Mouse (Mus musculus) monocyte, adult 2 months (primary cell): ENCODE measurements around the gene Noxa1.

Experiments
- DNase-seq, 2 experiments: peaks; one replicate each; pipeline ENCODE4 v3.0.0; 2022; ENCODE audit warnings: low spot score in 2 of 2, low read depth in 1 of 2

Noxa1 gene

DNA sequence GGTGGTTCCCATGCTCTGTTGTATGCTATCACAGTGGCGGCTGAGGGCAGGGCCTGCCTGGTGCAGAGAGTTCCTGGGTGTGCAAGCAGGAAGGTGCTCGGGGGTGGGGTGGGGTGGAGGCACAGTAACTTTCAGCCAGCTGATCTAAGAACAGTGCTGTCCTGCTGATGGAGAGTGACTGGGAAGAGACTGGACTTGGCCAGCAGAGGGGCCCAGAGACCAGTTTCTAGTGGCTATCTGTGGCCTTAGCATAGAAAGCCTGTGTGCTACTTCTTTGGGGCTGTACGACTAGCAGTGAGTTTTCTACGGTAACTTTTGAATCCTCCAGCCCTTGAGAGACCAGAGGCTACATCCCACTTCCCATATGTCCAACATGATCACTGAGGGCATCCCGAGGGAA is 4.0 kb upstream of the Noxa1 start:
- DNase-seq, result no peak

GRCm38 (mm10) chr2:25098005-25098615 is 3.2 kb upstream of the Noxa1 start:
- no peak for DNase-seq

GRCm38 (mm10) chr2:25094785-25095108 is 202 bp downstream of the Noxa1 start:
- DNase-seq, result no peak

- DNase-seq, result no peak
These were observed 6.3 kb downstream of the Noxa1 start for GRCm38 (mm10) chr2:25088636-25089035.

DNA sequence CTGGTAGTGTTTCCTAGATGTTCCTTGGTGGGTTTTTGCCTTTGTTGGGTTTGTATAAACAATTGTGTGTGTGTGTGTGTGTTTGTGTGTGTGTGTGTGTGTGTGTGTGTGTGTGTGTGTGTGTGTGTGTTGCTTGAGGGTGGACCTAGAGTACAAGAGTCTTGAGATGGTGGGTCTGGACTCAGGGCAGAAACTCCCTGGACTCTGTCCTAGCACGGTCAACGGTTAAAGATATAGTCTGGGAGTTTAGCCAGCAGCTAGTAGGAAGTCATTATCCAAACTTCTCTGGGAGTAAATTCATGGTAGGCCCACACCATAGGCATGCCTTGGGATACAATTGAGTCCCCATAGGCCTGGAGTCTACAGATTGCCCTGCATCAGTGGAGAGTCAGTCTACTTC is 7.1 kb downstream of the Noxa1 start:
- no peak for DNase-seq

DNA sequence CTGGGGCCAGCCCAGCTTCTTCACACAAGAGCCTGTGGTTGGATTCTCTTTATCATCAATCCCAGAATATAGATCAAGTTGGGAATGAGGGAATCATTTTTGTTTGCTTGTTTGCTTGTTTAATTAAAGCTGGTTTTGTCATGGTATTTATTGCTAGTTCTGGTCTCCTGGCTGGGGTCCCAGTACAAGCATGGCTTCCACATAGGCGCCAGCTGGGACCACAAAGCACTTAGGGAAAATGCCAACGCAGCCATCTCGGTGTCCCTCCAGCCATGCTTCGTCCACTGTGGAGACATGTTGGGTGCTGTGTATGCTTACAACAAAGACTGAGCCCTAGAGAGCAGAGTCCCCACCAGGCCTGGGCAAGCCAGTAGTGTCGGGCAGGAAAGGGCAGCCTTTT is 9.4 kb downstream of the Noxa1 start:
- no peak for DNase-seq

DNA sequence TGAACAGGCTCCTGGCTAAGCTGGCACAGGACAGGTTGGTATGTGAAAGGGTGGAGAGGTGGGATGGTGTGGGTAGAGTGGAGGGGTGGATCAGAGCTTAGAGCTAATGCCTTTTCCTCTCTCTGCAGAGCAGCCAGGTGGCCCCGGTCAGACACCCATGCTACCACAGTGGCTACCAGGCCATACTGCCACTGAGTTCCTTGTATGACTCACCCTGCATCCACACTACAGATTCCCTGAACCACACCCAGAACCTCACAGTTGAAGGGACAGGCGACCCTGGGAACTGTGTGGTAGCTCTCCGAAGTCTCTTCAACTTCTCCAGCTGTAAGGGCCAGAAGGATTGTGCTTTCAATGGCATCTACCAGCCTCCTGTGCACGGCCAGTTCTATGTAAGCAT is 11.3 kb downstream of the Noxa1 start:
- DNase-seq, result no peak

DNA sequence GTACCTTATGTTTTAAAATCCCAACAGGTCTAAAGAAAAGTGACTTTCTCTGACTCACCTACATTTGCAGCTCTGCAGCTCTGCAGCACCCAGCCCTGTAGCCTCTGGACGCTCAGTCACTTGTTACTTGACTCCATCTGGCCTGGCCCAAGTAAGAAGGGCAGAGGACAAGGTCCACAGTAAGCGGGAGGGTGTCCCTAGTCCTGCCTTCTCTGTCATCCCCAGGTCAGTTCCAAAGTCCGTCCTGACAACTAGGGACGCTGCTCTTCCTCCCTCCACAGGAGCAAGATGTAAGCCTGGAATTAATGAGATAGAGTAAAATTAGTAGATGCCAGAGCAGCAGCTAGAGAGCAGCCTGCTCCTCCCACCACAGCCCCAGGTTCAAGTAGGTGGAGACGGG is 14.9 kb downstream of the Noxa1 start, which contains the start of gene Entpd8:
Entpd8 (plus strand) TSS at position 229 of the 400 bp plus-strand sequence.
- no peak for DNase-seq

- no peak for DNase-seq
These were observed 16.0 kb downstream of the Noxa1 start for GRCm38 (mm10) chr2:25078967-25079366.

DNA sequence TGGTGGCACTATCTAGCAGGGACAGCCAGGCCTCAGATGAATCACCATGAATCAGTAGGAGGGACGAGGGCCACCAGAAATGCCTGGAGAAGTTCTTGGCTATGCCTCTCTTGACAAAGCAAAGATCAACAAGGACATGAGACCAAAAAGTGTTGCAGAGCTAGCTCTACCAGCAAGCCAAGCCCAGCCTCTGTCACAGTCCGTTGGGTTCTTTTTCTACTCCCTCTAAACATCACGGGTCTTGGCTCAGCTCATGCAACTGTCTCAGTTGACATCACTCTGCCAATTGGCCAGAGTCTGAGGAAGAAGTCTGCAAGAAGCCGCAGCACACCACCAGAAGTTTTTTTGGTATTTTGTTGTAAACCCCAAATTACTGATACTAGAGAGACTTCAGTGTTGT is 19.4 kb downstream of the Noxa1 start:
- DNase-seq, result no peak

DNA sequence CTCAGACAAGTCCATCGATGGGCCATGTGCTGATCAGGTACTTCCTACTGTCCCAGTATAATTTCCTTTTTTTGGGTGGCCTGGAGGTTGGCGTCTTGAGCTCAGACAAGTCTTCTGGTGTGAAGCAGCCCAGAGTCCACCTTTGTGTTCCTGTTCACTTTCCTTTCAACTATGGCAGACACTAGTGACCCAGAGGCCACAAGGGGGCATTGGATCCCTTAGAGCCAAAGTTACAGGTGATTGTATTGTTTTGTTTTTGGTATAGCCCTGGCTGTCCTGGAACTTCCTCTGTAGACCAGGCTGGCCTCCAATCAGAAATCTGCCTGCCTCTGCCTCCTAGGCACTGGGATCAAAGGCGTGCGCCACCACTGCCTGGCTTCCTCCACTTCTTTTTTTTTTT is 22.6 kb downstream of the Noxa1 start:
- DNase-seq, result no peak

DNA sequence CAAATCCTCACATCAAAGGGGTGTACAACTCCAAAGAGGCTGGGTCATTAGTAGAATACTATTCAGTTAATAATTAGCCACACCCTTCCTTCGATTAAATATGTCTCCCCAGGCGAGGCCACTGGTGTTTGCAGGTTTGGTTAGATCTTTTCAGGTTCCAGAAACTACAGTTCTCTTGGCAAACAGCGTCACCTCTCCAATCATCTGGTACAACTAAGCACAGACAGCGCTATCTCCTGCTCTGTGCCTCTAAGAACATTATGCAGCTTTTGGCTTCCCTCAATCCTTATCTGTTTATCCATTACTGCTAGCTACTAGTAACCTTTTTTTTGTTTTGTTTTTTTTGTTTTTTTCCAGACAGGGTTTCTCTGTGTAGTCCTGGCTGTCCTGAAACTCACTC is 25.4 kb downstream of the Noxa1 start:
- DNase-seq, result no peak

DNA sequence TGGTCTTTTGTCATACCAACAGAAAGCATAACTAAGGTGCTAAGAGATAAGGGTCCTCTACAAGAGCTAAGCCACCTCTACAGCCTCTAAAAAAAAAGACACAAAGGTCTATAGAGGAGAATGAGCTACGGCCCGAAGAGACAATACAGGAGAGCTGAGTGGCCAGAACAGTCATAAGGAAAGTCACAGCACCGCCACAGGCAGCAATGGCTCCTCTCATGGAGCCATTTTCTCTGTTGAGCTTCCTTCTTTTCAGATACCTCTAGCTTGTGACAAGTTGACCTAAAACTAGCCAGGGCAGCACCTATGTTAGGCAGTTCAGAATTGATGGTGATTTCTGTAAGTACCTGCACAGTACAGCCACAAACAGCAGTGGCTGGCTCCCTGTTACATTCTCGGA is 28.4 kb downstream of the Noxa1 start:
- DNase-seq, result no peak

DNA sequence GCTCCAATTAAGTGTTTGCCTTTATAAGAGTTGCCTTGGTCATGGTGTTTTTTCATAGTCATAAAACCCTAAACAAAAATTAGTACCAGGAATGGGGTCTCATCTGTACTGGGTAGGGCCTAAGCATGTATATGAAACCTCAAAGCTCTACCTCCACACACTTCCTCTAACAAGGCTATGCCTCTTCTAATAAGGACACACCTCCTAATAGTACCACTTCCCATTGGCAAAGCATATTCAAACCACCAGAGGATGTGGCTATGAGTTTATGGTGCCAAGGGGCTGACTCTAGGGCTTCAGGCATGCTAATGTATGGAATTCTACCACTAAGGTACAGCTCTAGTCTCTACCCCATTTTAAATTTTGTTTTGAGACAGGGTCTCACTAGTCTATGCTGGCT is 29.4 kb downstream of the Noxa1 start:
- no peak for DNase-seq

GRCm38 (mm10) chr2:25064285-25064684 is 30.7 kb downstream of the Noxa1 start:
- no peak for DNase-seq

GRCm38 (mm10) chr2:25063523-25063922 is 31.4 kb downstream of the Noxa1 start:
- no peak for DNase-seq

DNA sequence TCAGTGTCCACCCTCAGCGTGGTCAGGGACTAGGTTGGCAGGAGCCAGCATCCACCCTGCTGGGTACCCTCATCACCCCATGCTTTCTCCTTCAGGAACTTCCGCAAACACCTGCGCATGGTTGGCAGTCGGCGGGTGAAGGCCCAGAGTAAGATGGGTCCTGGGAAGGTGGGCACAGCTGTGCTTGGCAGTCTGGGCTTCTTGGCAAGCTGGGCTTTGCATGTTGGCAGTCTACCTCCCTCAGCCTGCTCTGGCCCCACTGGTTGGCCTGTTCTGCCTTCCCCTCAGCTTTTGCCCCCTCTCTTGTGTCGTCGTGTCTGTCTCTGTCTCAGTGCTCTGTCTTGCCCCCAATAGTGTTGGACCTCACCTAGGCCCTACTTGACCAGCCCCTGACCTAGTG is 36.0 kb downstream of the Noxa1 start:
- no peak for DNase-seq

DNA sequence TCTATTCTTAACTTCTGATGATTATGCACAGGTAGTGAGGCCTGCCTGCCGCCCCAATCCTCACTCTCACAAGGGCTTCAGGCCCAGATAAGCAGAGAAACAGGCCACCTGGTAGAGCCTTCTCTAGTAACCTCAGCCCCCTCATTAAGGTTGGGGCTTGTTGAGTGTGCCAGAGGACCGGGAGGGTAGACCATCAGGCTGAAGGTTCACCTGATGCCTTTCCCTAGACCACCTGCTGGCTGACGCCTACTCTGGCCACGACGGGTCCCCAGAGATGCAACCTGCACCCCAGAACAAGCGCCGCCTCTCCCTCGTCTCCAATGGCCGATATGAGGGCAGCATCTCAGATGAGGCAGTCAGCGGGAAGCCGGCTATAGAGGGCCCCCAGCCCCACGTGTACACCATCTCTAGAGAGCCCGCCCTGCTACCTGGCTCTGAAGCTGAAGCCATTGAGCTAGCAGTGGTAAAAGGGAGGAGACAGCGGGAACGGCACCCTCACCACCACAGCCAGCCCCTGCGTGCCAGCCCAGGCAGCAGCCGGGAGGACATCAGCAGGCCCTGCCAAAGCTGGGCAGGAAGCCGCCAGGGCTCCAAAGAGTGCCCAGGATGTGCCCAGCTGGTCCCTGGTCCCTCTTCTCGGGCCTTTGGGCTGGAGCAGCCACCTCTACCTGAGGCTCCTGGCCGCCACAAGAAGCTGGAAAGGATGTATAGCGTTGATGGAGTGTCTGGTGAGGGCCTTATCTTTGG is 39.4 kb downstream of the Noxa1 start:
- no peak for DNase-seq

DNA sequence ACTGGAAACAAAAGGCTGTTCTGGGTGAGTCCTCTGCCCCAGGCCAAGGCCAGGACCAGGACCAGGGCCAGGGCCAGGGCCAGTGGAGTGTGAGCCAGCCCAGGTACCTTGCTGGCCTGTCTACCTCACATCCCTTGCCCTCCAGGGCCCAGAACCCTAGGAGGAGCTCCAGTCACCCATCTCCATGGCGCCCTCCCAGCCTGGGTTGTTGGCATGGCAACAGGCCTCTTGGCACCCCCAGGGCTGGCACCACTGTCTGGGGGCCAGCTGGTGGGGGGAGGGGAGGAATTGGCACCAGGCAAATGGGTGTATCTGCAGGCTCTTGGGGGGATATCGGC is 39.9 kb downstream of the Noxa1 start:
- DNase-seq, result no peak

DNA sequence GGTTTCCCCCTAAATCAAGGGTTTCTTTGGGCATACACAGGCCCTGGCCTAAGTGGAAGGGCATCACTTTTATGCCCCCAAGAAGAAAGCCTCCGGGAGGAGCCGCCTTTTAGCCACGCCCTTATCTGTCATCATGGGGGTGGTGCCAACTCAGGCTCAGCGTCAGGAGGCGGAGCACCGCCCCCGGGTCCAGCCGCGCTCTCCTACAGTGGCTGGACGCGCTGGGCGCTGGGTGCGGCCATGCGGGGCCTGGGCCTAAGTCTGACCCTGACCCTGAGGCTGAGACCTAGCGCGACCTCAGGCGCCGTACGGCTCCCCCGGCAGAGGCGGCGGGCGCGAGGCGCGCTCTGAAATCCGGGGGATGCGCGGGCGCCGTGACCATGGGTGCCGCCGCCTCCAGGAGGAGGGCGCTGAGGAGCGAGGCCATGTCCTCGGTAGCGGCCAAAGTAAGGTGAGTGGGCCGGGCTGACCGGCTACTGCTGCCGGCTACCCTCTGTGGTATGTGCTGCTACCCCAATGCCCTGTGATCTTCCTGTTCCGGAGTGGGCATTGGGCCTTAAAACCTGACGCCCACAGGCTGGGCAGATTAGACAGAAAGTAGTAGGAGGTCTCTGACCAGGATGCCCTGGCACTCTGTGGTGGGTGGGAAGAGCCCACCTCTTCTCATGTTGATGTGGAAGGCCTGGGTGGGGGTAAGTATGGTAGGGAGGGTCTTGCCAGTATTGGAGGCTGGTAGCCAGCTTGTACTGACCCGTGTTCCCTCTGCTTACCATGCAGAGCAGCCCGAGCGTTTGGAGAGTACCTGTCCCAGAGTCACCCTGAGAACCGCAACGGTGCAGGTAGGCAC is 40.5 kb downstream of the Noxa1 start, which contains the start of gene Nsmf:
Nsmf (plus strand) TSS at position 135 of the 847 bp plus-strand sequence.
- DNase-seq, result peak; percentile 31 to 64

DNA sequence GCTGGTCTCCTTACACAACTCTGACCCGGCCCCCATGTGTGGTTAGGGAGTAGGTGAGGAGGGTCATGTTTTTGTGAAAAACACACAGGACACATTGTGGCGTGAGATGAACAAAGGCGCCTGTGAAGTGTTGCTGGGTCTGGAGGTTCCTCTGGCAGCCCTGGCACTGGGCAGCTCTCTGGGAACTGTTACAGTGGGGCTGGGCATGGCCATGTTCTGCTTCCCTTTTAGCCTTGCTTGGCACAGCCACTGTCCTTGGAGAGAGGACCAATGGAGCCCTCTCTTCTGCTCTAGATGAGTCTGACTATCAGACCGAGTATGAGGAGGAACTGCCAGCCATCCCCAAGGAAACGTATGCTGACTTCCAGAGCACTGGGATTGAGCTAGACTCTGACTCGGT is 41.8 kb downstream of the Noxa1 start:
- no peak for DNase-seq

- no peak for DNase-seq
These were observed 43.5 kb downstream of the Noxa1 start for GRCm38 (mm10) chr2:25051450-25051849.
